Comparison of ENCODE assay signal across 8 mouse cellular contexts in the genomic region with DNA sequence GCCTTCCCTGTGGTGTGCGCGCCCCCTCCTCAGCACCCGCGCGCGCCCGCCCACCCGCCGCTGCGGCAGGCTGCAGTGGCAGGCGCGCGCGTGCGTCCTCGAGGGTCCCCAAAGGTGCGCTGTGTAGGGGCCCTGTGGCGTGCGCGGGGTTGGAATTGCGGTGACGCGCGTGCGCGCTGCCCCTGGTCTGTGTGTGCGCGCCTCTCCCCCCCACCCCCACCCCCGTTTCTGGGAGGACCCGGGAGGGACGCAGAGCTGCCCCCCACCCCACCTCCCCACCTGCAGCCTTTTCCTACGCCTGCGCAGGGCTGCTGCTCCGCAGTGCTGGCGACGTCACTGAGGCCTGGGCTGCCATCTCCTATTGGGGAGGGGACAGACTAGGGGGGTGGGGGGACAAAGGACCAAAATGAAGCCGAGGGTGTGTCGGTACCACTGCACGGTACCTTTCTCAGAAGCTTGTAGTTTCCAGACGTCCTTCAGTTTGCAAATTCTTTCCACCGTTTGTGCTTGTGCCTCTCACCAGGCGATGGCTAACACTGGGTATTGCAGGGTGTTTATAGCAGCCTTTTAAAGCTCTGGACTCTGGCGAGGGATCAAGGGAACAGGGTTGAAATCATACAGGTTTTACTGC. TPM values are rescaled to one million over a fixed set of nuclear protein-coding genes. Genes with fewer than 3 reads are reported as not detected.
A peak's percentile ranks its signal among the peaks of the same experiment; 100 is the strongest.
DNase-seq lines count a peak whose midpoint lies in the region; ATAC-seq and TF ChIP-seq lines count a peak whose summit lies in the region.

A gene (minus strand): TSS at position 542 of the 631 bp plus-strand sequence.

- H3K9me3 ChIP-seq in hindbrain, postnatal 0 days (ENCODE audit: low read length) = no peaks in the 10 kb centered on the region
- H3K9me3 ChIP-seq in stomach, embryonic 14.5 days (ENCODE audit: control insufficient read depth, low read depth, low read length) = no peaks in the 10 kb centered on the region

- ATAC-seq in hindbrain, postnatal 0 days = peak; percentile 91
- peak; percentile 80 for ATAC-seq in stomach, embryonic 14.5 days (ENCODE audit: insufficient number of reproducible peaks, insufficient read depth, low FRiP score, low read depth)

- peak; percentile 48 for TF ChIP-seq CTCF in hindbrain, postnatal 0 days (IDR thresholded peaks at IDR 0.05; ENCODE audit: low read depth)

- no peaks in the 10 kb centered on the region for H3K36me3 ChIP-seq in hindbrain, postnatal 0 days (ENCODE audit: insufficient read depth, low read length)
- H3K36me3 ChIP-seq in stomach, embryonic 14.5 days (ENCODE audit: control insufficient read depth, insufficient read depth, low read length) = no peaks in the 10 kb centered on the region; the same call in 1 of the 2 replicates

- H3K9ac ChIP-seq in hindbrain, postnatal 0 days (replicated peaks; ENCODE audit: low read length) = peak within 1 kb of the TSS; percentile 99
- peak within 1 kb of the TSS; percentile 89 for H3K9ac ChIP-seq in stomach, embryonic 14.5 days (replicated peaks; ENCODE audit: low read depth, low read length)

- intact Hi-C loops in left cerebral cortex, postnatal 25 days (cut with DNase I) = no loop called here

- H3K4me2 ChIP-seq in hindbrain, postnatal 0 days (ENCODE audit: low read depth, low read length) = peak within 1 kb of the TSS; percentile 78
- peak within 1 kb of the TSS; percentile 48 for H3K4me2 ChIP-seq in stomach, embryonic 14.5 days (replicated peaks; ENCODE audit: low read depth, low read length)

- peak within 1 kb of the TSS; percentile 97 for H3K4me3 ChIP-seq in hindbrain, postnatal 0 days (ENCODE audit: low read length)
- H3K4me3 ChIP-seq in stomach, embryonic 14.5 days (ENCODE audit: low read depth, low read length) = peak within 1 kb of the TSS; percentile 79

- DNase-seq in right cerebral cortex, postnatal 4 days = peak; percentile 85
- DNase-seq in right cerebral cortex, adult 18-20 months = no peak
- peak; percentile 75 for DNase-seq in cerebellum, adult 9-11 months
- DNase-seq in gastrocnemius, adult 8-10 months (ENCODE audit: low spot score in 2 of 2) = peak in 1 of 2 experiments; percentile 33
- peak; percentile 92 for DNase-seq in hindbrain, postnatal 0 days (ENCODE audit: low spot score)
- DNase-seq in left cerebral cortex, postnatal 25 days (ENCODE audit: low spot score in 2 of 2) = peak; percentile 57 to 69
- DNase-seq in mesoderm, embryonic 11.5 days (ENCODE audit: low read depth, low spot score) = peak; percentile 94

- peaks cover 20% of the 10 kb centered on the region for H3K4me1 ChIP-seq in hindbrain, postnatal 0 days (ENCODE audit: insufficient read depth, low read length)
- H3K4me1 ChIP-seq in stomach, embryonic 14.5 days (ENCODE audit: control insufficient read depth, insufficient read depth, low read length) = peaks cover 4% of the 10 kb centered on the region; the same call in 1 of the 2 replicates

- no peaks in the 10 kb centered on the region for H3K27me3 ChIP-seq in hindbrain, postnatal 0 days (ENCODE audit: insufficient read depth, low read length)
- H3K27me3 ChIP-seq in stomach, embryonic 14.5 days (ENCODE audit: control insufficient read depth, insufficient read depth, low read length) = no peaks in the 10 kb centered on the region

- WGBS in hindbrain, postnatal 0 days = under 1% methylated on average over 41 of the region's 43 CpGs
- under 1% methylated on average over 43 of the region's 43 CpGs for WGBS in stomach, embryonic 14.5 days

- H3K27ac ChIP-seq in hindbrain, postnatal 0 days = peak within 1 kb of the TSS; percentile 100
- peak within 1 kb of the TSS; percentile 97 for H3K27ac ChIP-seq in stomach, embryonic 14.5 days (ENCODE audit: low read length)

RNA-seq across cellular contexts. Expression of the gene that starts here (rescaled TPM):
- total RNA-seq in gastrocnemius, adult 8-10 months (2022) = 100 to 1,000 TPM; 163 to 198 (median 181) TPM
- 82.8 and 100 TPM in 2 replicates for total RNA-seq in hindbrain, postnatal 0 days (2014; rRNA removed)
- polyA plus RNA-seq in hindbrain, postnatal 0 days (2015; fragmentation: Nextera tagmentation; extraction: Ambion mirVana) = 139 and 155 TPM in 2 replicates
- 10 to 100 TPM; 36.6 to 42.6 TPM for total RNA-seq in left cerebral cortex, postnatal 25 days (2021)
- 105 and 112 TPM in 2 replicates for polyA plus RNA-seq in stomach, embryonic 14.5 days (2014; fragmentation: Nextera tagmentation; extraction: Ambion mirVana)
